Mouse (Mus musculus) hindbrain, embryonic 12.5 days (tissue): Measurements from ENCODE around the gene Pigk. TPM values are rescaled to one million over a fixed set of nuclear protein-coding genes. Genes with fewer than 3 reads are reported as not detected.

Source experiments
- ATAC-seq: fragments of 200-750 bp; cut with Nextera tagmentation; 2 replicates; pipeline ENCODE4 v1.8.0; 2017; ENCODE audit warnings: moderate TSS enrichment; ENCODE audit not compliant: low FRiP score
- H3K27ac ChIP-seq: fragments of 300-500 bp; sonication (generic); 2 replicates; pipeline ENCODE4 v1.5.1; 2016; ENCODE audit warnings: mild to moderate bottlenecking
- H3K27me3 ChIP-seq: fragments of 300-500 bp; sonication (generic); 2 replicates; pipeline ENCODE4 v1.6.1; 2016; ENCODE audit warnings: mild to moderate bottlenecking
- H3K36me3 ChIP-seq: fragments of 300-500 bp; sonication (generic); 2 replicates; pipeline ENCODE4 v1.6.1; 2016; ENCODE audit warnings: mild to moderate bottlenecking
- H3K4me1 ChIP-seq: fragments of 300-500 bp; sonication (generic); 2 replicates; pipeline ENCODE4 v1.6.1; 2016
- H3K4me2 ChIP-seq: fragments of 300-500 bp; sonication (generic); replicated peaks from 2 replicates; pipeline ENCODE4 v1.6.1; 2016; ENCODE audit warnings: mild to moderate bottlenecking
- H3K4me3 ChIP-seq: fragments of 300-500 bp; sonication (generic); 2 replicates; pipeline ENCODE4 v1.5.1; 2016; ENCODE audit warnings: mild to moderate bottlenecking
- H3K9ac ChIP-seq: fragments of 300-500 bp; sonication (generic); 2 replicates; pipeline ENCODE4 v1.6.1; 2016; ENCODE audit warnings: mild to moderate bottlenecking, moderate library complexity
- H3K9me3 ChIP-seq: fragments of 300-500 bp; sonication (generic); replicated peaks from 2 replicates; pipeline ENCODE4 v1.6.1; 2016; ENCODE audit warnings: mild to moderate bottlenecking
- WGBS: fragments of 180-500 bp; shearing (Covaris S2); methylation state at CpG from one replicate; pipeline ENCODE4 v1.1.7; 2016; 5-methylcytosine and 5-hydroxymethylcytosine counted together
- polyA plus RNA-seq: library from polyadenylated mRNA; unstranded; fragments of >200 nt; fragmentation: Nextera tagmentation; extraction: Ambion mirVana; gene quantifications from 2 replicates; pipeline ENCODE4 v1.2.1, GENCODE M21; 2016

Gene Pigk
- polyA plus RNA-seq = 46.1 and 50.6 TPM in 2 replicates

- peak; percentile 91 for ATAC-seq
- peaks cover 10% of the 10 kb centered on the region for H3K4me1 ChIP-seq
- H3K9me3 ChIP-seq = no peaks in the 10 kb centered on the region
- 1% methylated on average over 48 of the region's 48 CpGs for WGBS
- H3K4me2 ChIP-seq = peak within 1 kb of the TSS; percentile 70
- H3K4me3 ChIP-seq = peak within 1 kb of the TSS; percentile 68
- no peaks in the 10 kb centered on the region for H3K36me3 ChIP-seq
- H3K27me3 ChIP-seq = no peaks in the 10 kb centered on the region; the same call in 1 of the 2 replicates
- H3K9ac ChIP-seq = peak within 1 kb of the TSS; percentile 81
- H3K27ac ChIP-seq = peak within 1 kb of the TSS; percentile 49; the same call in 1 of the 2 replicates
Observed at GRCm38 (mm10) chr3:152713991-152714902, at the start of gene Pigk. TSS of gene Pigk (plus strand) at chr3:152714100.

GRCm38 (mm10) chr3:152666991-152667355 lies 46.9 kb upstream of the Pigk start:
- peak overlapping the region; percentile 98 for H3K4me2 ChIP-seq
- H3K27me3 ChIP-seq = peaks cover 35% of the 10 kb centered on the region
- peak overlapping the region; percentile 57 for H3K4me3 ChIP-seq
- H3K9ac ChIP-seq = peak overlapping the region; percentile 61
- ATAC-seq = peak; percentile 21
- no peaks in the 10 kb centered on the region for H3K36me3 ChIP-seq
- no peaks in the 10 kb centered on the region for H3K9me3 ChIP-seq
- peaks cover 12% of the 10 kb centered on the region for H3K4me1 ChIP-seq
- under 1% methylated on average over 16 of the region's 16 CpGs for WGBS
- H3K27ac ChIP-seq = no peak overlapping the region

- Histone ChIP-seq H3K4me2 (peak overlapping the region; percentile 98), H3K9me3 (no peaks in the 10 kb centered on the region), H3K27ac (no peak overlapping the region), H3K4me3 (peak overlapping the region; percentile 57), H3K4me1 (peaks cover 12% of the 10 kb centered on the region), H3K9ac (peak overlapping the region; percentile 61), H3K27me3 (peaks cover 35% of the 10 kb centered on the region), H3K36me3 (no peaks in the 10 kb centered on the region)
- under 1% methylated on average over 72 of the region's 82 CpGs for WGBS
- ATAC-seq = peak; percentile 81
Observed at GRCm38 (mm10) chr3:152667356-152668211, 46.3 kb upstream of the Pigk start.

- ATAC-seq = peak; percentile 64
- peaks cover 35% of the 10 kb centered on the region for H3K27me3 ChIP-seq
- H3K9me3 ChIP-seq = no peaks in the 10 kb centered on the region
- no peak within 1 kb of the TSS for H3K27ac ChIP-seq
- H3K4me2 ChIP-seq = peak within 1 kb of the TSS; percentile 98
- peak within 1 kb of the TSS; percentile 57 for H3K4me3 ChIP-seq
- no peaks in the 10 kb centered on the region for H3K36me3 ChIP-seq
- H3K4me1 ChIP-seq = peaks cover 12% of the 10 kb centered on the region
- H3K9ac ChIP-seq = peak within 1 kb of the TSS; percentile 61
- WGBS = 13% methylated on average over 1 of the region's 5 CpGs
Observed at GRCm38 (mm10) chr3:152668239-152668638, 45.7 kb upstream of the Pigk start, which contains the start of gene Ak5. TSS of gene Ak5 (minus strand) at chr3:152668360.

GRCm38 (mm10) chr3:152668793-152669192 lies 45.1 kb upstream of the Pigk start:
- Histone ChIP-seq H3K9me3 (no peaks in the 10 kb centered on the region), H3K27ac (no peak overlapping the region), H3K4me3 (no peak overlapping the region), H3K9ac (no peak overlapping the region), H3K4me2 (no peak overlapping the region), H3K27me3 (peaks cover 35% of the 10 kb centered on the region), H3K36me3 (no peaks in the 10 kb centered on the region), H3K4me1 (peaks cover 12% of the 10 kb centered on the region)
- ATAC-seq = no peak
- WGBS = 76% methylated on average over 2 of the region's 2 CpGs

- Histone ChIP-seq H3K4me2 (no peak overlapping the region), H3K9me3 (no peaks in the 10 kb centered on the region), H3K27me3 (peaks cover 35% of the 10 kb centered on the region), H3K4me3 (no peak overlapping the region), H3K4me1 (peaks cover 12% of the 10 kb centered on the region), H3K9ac (no peak overlapping the region), H3K36me3 (no peaks in the 10 kb centered on the region), H3K27ac (no peak overlapping the region)
- no peak for ATAC-seq
- 75% methylated on average over 3 of the region's 3 CpGs for WGBS
Observed at GRCm38 (mm10) chr3:152669783-152670182, 44.1 kb upstream of the Pigk start.

GRCm38 (mm10) chr3:152674663-152675062 lies 39.2 kb upstream of the Pigk start:
- ATAC-seq = no peak
- H3K4me1 ChIP-seq = no peaks in the 10 kb centered on the region
- no peak overlapping the region for H3K9ac ChIP-seq
- H3K4me2 ChIP-seq = no peak overlapping the region
- H3K9me3 ChIP-seq = no peaks in the 10 kb centered on the region
- 76% methylated on average over 6 of the region's 6 CpGs for WGBS
- H3K27ac ChIP-seq = no peak overlapping the region
- H3K27me3 ChIP-seq = peaks cover 3% of the 10 kb centered on the region; the same call in 1 of the 2 replicates
- no peak overlapping the region for H3K4me3 ChIP-seq
- no peaks in the 10 kb centered on the region for H3K36me3 ChIP-seq

GRCm38 (mm10) chr3:152688532-152688931 lies 25.4 kb upstream of the Pigk start:
- H3K9me3 ChIP-seq = no peaks in the 10 kb centered on the region
- H3K4me1 ChIP-seq = no peaks in the 10 kb centered on the region
- ATAC-seq = no peak
- H3K4me2 ChIP-seq = no peak overlapping the region
- H3K9ac ChIP-seq = no peak overlapping the region
- 87% methylated on average over 5 of the region's 5 CpGs for WGBS
- H3K36me3 ChIP-seq = no peaks in the 10 kb centered on the region
- no peak overlapping the region for H3K27ac ChIP-seq
- H3K4me3 ChIP-seq = no peak overlapping the region
- no peaks in the 10 kb centered on the region for H3K27me3 ChIP-seq

- Histone ChIP-seq H3K9me3 (no peaks in the 10 kb centered on the region), H3K27ac (no peak overlapping the region), H3K9ac (no peak overlapping the region), H3K4me3 (no peak overlapping the region), H3K4me2 (no peak overlapping the region), H3K27me3 (no peaks in the 10 kb centered on the region), H3K4me1 (no peaks in the 10 kb centered on the region), H3K36me3 (no peaks in the 10 kb centered on the region)
- ATAC-seq = no peak
- 84% methylated on average over 9 of the region's 9 CpGs for WGBS
Observed at GRCm38 (mm10) chr3:152689105-152689504, 24.8 kb upstream of the Pigk start.

- 92% methylated on average over 3 of the region's 3 CpGs for WGBS
- Histone ChIP-seq H3K4me1 (no peaks in the 10 kb centered on the region), H3K36me3 (no peaks in the 10 kb centered on the region), H3K9me3 (no peaks in the 10 kb centered on the region), H3K4me3 (no peak overlapping the region), H3K4me2 (no peak overlapping the region), H3K9ac (no peak overlapping the region), H3K27me3 (no peaks in the 10 kb centered on the region), H3K27ac (no peak overlapping the region)
- ATAC-seq = no peak
Observed at GRCm38 (mm10) chr3:152694950-152695349, 18.9 kb upstream of the Pigk start.

- Histone ChIP-seq H3K27ac (no peak overlapping the region), H3K27me3 (no peaks in the 10 kb centered on the region), H3K4me1 (no peaks in the 10 kb centered on the region)
Observed at GRCm38 (mm10) chr3:152698017-152698416, 15.9 kb upstream of the Pigk start.

GRCm38 (mm10) chr3:152699261-152699660 lies 14.6 kb upstream of the Pigk start:
- H3K4me3 ChIP-seq = no peak overlapping the region
- H3K4me1 ChIP-seq = no peaks in the 10 kb centered on the region
- no peaks in the 10 kb centered on the region for H3K36me3 ChIP-seq
- H3K9ac ChIP-seq = no peak overlapping the region
- H3K27me3 ChIP-seq = no peaks in the 10 kb centered on the region
- H3K4me2 ChIP-seq = no peak overlapping the region
- no peaks in the 10 kb centered on the region for H3K9me3 ChIP-seq
- 70% methylated on average over 8 of the region's 8 CpGs for WGBS
- H3K27ac ChIP-seq = no peak overlapping the region
- no peak for ATAC-seq

More at GRCm38 (mm10) chr3:152698017-152698416, 15.9 kb upstream of the Pigk start:
- Histone ChIP-seq H3K36me3 (no peaks in the 10 kb centered on the region), H3K9me3 (no peaks in the 10 kb centered on the region), H3K9ac (no peak overlapping the region), H3K4me2 (no peak overlapping the region), H3K4me3 (no peak overlapping the region)
- WGBS = 91% methylated on average over 5 of the region's 5 CpGs
- no peak for ATAC-seq
